Mouse (Mus musculus) spleen, postnatal 10 days (tissue): Measurements from ENCODE around the gene Btd.

Experiments used
- DNase-seq, 2 experiments: peaks; one replicate each; pipeline ENCODE4 v3.0.0; 2021 to 2022; ENCODE audit warnings: low spot score in 2 of 2

Btd gene

DNA sequence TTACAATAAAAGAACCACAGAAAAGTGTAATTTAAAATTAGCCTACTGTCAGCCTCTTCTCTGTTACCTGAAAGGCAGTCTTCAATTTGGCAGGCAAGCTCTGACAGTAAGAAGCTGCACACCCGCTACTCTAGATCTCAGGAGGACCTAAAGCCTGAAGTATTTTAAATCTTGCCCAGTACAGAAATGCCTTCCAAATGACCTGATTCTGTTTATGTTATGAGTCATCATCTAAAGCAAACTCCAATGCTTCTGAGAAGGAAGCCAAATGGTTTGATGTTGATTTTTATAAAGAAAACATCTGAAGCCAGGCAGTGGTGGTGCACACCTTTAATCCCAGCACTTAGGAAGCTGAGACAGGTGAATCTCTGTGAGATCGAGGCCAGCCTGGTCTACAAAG is 59.5 kb downstream of the Btd start:
- no peak for DNase-seq

DNA sequence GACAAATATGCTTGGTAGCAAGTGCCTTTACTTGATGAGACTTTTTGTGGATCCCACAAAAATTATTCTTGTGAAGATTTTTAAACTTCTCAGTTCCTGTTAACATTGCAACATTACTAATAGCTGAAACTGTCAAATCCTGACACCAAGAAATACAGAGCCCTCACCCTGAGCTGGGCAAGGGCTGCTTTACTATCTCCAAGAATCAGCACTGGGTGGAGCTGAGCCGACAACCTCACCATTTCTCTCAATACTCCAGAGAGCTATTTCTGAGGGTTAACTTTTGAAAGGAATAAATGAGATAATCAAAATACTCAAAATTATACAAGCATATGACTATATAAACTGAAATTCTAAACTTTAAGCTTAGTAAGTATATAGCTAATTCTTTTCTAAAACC is 68.5 kb downstream of the Btd start:
- DNase-seq = no peak

DNA sequence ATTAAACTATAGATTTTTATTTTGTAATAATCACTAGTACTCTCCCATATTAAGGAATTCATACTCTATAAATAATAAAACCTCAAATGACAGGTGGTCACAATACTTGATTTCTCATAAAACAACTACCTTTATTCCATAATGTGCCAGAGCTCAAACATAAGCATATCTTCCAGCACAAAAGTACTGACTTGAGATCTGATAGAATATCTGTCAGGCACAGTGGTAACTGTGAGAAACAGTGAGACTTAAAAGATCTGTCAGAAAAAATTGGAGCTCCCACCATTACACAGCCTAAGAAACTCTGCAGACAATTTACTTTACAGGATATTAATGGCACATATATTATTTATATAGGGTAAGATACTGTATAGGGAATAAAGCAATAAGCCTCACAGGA is 74.8 kb downstream of the Btd start:
- DNase-seq = no peak

DNA sequence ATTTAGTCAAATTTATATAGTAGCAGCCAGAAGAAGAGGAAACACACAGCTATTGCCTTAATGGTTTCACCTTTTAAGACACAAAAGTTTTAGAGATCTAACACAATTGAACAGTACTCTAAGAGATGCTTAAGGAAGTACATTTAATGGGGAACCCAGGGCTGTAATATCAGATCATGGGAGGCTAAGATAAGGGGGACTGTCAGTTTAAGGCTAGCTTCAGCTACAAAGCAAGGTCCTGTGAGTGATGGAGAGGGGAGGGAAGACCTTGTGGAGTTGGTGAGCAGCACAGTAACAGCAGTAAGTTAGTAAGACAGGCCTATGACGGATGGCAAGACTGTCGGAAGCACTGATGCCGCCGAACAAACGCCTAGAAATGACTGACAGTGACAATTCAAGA is 76.5 kb downstream of the Btd start:
- DNase-seq = no peak
